Mouse (Mus musculus): Measurements from ENCODE around the gene 1700021F07Rik. TPM values are rescaled to one million over a fixed set of nuclear protein-coding genes. Genes with fewer than 3 reads are reported as not detected.

1700021F07Rik gene
- total and polyA plus RNA-seq, 3 experiments, result not detected

GRCm38 (mm10) chr2:173539781-173540180 lies 17.4 kb downstream of the 1700021F07Rik start:
- no peak overlapping the region for H3K9ac ChIP-seq (ENCODE audit: insufficient read depth, low read depth)
- H3K4me2 ChIP-seq (ENCODE audit: insufficient read depth, low read depth, poor library complexity, severe bottlenecking), result no peak overlapping the region
- no peak overlapping the region for H3K4me3 ChIP-seq (replicated peaks in 1 of 3; ENCODE audit: low read depth in 2 of 3, low read length in 2 of 3, poor library complexity in 1 of 3)
- TF ChIP-seq UBTF (IDR thresholded peaks at IDR 0.05; ENCODE audit: low read depth, low read length), result no peak
- no peak for TF ChIP-seq ZC3H11A (IDR thresholded peaks at IDR 0.05; ENCODE audit: low read depth, low read length)
- TF ChIP-seq POLR2AphosphoS2 (IDR thresholded peaks at IDR 0.05; ENCODE audit: low read depth, low read length), result no peak
- no peak for TF ChIP-seq KAT2A (IDR thresholded peaks at IDR 0.05; ENCODE audit: insufficient replicate concordance, low read length)
- no peak for TF ChIP-seq MAX (IDR thresholded peaks at IDR 0.05; ENCODE audit: low read length)
- TF ChIP-seq GABPA (IDR thresholded peaks at IDR 0.05; ENCODE audit: insufficient replicate concordance, low read depth, low read length), result no peak
- no peak for TF ChIP-seq ZNF384 (IDR thresholded peaks at IDR 0.05; ENCODE audit: low read depth, low read length)
- no peak for TF ChIP-seq ETS1 (conservative IDR thresholded peaks at IDR 0.05; ENCODE audit: low read depth, low read length)
- TF ChIP-seq RAD21 (IDR thresholded peaks at IDR 0.05; ENCODE audit: low read depth, low read length), result no peak
- TF ChIP-seq USF2 (conservative IDR thresholded peaks at IDR 0.05; ENCODE audit: low read depth, low read length), result no peak
- TF ChIP-seq PAX5 (IDR thresholded peaks at IDR 0.05; ENCODE audit: low read length), result no peak
- no peak for TF ChIP-seq EP300 (IDR thresholded peaks at IDR 0.05; ENCODE audit: low read length)
- no peak for TF ChIP-seq ZMIZ1 (IDR thresholded peaks at IDR 0.05; ENCODE audit: low read depth, low read length)
- no peak for TF ChIP-seq MYC (IDR thresholded peaks at IDR 0.05; ENCODE audit: low read depth, low read length)
- no peak for TF ChIP-seq TBP (conservative IDR thresholded peaks at IDR 0.05; ENCODE audit: low read depth, low read length)
- DNase-seq (ENCODE audit: extremely low read depth), result no peak
- peaks cover 0 to 2% of the 10 kb centered on the region in 2 experiments; a peak in 1 of 4 replicates for H3K4me1 ChIP-seq (ENCODE audit: control insufficient read depth in 1 of 2, insufficient read depth in 2 of 2)
- dilution Hi-C loops (cut with MboI; ENCODE audit: extremely low pct_ligation_motif_present, extremely low pct_unique_long_range_greater_than_20kb, low sequenced_read_pairs), result no loop called here
- no peak overlapping the region for H3K27ac ChIP-seq (ENCODE audit: insufficient read depth, low read depth)
- H3K27me3 ChIP-seq (replicated peaks), result peaks cover 62% of the 10 kb centered on the region
- no peaks in the 10 kb centered on the region for H3K79me2 ChIP-seq (replicated peaks; ENCODE audit: control insufficient read depth, extremely low read depth, insufficient read depth, poor library complexity, severe bottlenecking)
- no peaks in the 10 kb centered on the region for H3K36me3 ChIP-seq (replicated peaks in 1 of 2; ENCODE audit: control insufficient read depth in 1 of 2, insufficient read depth in 1 of 2, low read length in 1 of 2)
- no peaks in the 10 kb centered on the region for H3K9me3 ChIP-seq (replicated peaks; ENCODE audit: low read length)
- in situ Hi-C loops (cut with MboI; ENCODE audit: low pct_ligation_motif_present, low pct_unique_long_range_greater_than_20kb, low sequenced_read_pairs), result no loop called here

GRCm38 (mm10) chr2:173541748-173542147 lies 19.4 kb downstream of the 1700021F07Rik start:
- in situ Hi-C loops (cut with MboI; ENCODE audit: low pct_ligation_motif_present, low pct_unique_long_range_greater_than_20kb, low sequenced_read_pairs) (no loop called here), dilution Hi-C loops (cut with MboI; ENCODE audit: extremely low pct_ligation_motif_present, extremely low pct_unique_long_range_greater_than_20kb, low sequenced_read_pairs) (no loop called here)
- Histone ChIP-seq H3K27me3 (replicated peaks) (peaks cover 63% of the 10 kb centered on the region), H3K36me3 (replicated peaks in 1 of 2; ENCODE audit: control insufficient read depth in 1 of 2, insufficient read depth in 1 of 2, low read length in 1 of 2) (no peaks in the 10 kb centered on the region), H3K27ac (ENCODE audit: insufficient read depth, low read depth) (no peak overlapping the region), H3K79me2 (replicated peaks; ENCODE audit: control insufficient read depth, extremely low read depth, insufficient read depth, poor library complexity, severe bottlenecking) (no peaks in the 10 kb centered on the region), H3K9ac (ENCODE audit: insufficient read depth, low read depth) (no peak overlapping the region), H3K4me3 (replicated peaks in 1 of 3; ENCODE audit: low read depth in 2 of 3, low read length in 2 of 3, poor library complexity in 1 of 3) (no peak overlapping the region), H3K4me1 (ENCODE audit: control insufficient read depth in 1 of 2, insufficient read depth in 2 of 2) (peaks cover 0 to 2% of the 10 kb centered on the region in 2 experiments; a peak in 1 of 4 replicates), H3K4me2 (ENCODE audit: insufficient read depth, low read depth, poor library complexity, severe bottlenecking) (no peak overlapping the region), H3K9me3 (replicated peaks; ENCODE audit: low read length) (no peaks in the 10 kb centered on the region)
- TF ChIP-seq ZNF384 (IDR thresholded peaks at IDR 0.05; ENCODE audit: low read depth, low read length), result no peak
- DNase-seq (ENCODE audit: extremely low read depth), result no peak
